Mouse (Mus musculus) effector memory CD4-positive, alpha-beta T cell, adult 5 months (primary cell): ENCODE data around the gene Plcz1. TPM values are rescaled to one million over a fixed set of nuclear protein-coding genes. Genes with fewer than 3 reads are reported as not detected.

Experiments
- polyA plus RNA-seq: library from polyadenylated mRNA; unstranded; fragments of 100-300 nt; shearing (Covaris generic); gene quantifications from one replicate; pipeline ENCODE4 v1.2.1, GENCODE M21; 2017

Gene Plcz1
- polyA plus RNA-seq: not detected

DNA sequence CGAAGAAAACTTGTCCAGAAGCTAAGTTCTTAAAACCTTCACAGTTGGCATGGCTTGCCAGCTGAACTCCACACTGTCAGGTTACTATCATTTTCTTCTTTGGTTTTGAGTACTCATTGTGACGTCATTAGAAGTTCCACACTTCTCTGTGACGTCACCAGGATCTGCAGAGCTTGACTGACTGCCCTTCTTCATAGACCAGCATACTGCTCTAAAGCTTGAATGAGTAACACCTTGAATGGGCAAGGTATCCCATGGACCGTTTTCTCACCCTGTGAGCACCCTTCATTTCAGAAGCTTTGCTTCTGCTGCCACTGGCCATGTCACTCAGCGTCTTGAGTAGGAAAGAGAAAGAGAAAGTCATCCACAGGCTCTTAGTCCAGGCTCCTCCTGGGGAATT lies at the start of gene Plcz1:
Plcz1 (minus strand) TSS at position 101 of the 400 bp plus-strand sequence.

DNA sequence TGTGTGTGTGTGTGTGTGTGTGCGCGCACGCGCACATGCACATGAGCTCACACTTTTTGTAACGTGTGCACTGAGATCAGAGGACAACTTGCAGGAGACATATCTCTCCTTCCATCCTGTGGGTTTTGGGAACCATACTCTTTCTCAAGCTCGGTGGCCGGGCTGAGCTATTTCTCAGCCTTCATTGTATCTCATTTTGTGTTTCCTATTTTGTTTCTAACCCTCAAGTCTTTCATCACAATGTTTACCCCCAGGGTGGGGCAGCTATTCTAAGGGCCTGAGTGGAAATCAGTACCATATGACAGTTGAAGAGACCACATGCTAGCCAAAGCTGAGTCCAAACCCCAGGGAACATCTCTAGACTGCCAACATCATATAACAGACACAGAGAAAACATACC lies 305 bp downstream of the Plcz1 start, which contains the start of gene Capza3:
Capza3 (plus strand) TSS at position 301 of the 400 bp plus-strand sequence.

Other genes with a start within 250 kb of the Plcz1 start
- gene Capza3, start 205 bp downstream of the Plcz1 start, polyA plus RNA-seq: not detected